Mouse (Mus musculus): ENCODE measurements at regions not wholly inside any gene's neighbourhood (a gene's known extent, or its start where the extent isn't known, plus 50 kb on each side); places are given as distances from the start of the nearest gene placed in this dataset.

GRCm38 (mm10) chr7:37092572-37092971, 394.7 kb downstream of the Tshz3 start:
- no peak for TF ChIP-seq HCFC1 (IDR thresholded peaks at IDR 0.05; ENCODE audit: borderline replicate concordance, insufficient read depth, low read length)
- no peak for TF ChIP-seq MAFK (IDR thresholded peaks at IDR 0.05; ENCODE audit: insufficient read depth, low read depth, low read length)
